Mouse (Mus musculus): ENCODE data around the gene Stxbp3.

- TF ChIP-seq GATA1 (IDR thresholded peaks at IDR 0.05; ENCODE audit: low read length) (no peak), TAL1 (IDR thresholded peaks at IDR 0.05; ENCODE audit: low read length) (no peak)
Measured at GRCm38 (mm10) chr3:108855371-108855770, 15.0 kb upstream of the Stxbp3 start.

Measured in erythroblast, embryonic 14.5 days (primary cell).